Mouse (Mus musculus) heart, postnatal 10 days (tissue): Measurements from ENCODE around the gene Huwe1. TPM values are rescaled to one million over a fixed set of nuclear protein-coding genes. Genes with fewer than 3 reads are reported as not detected.
A peak's percentile ranks its signal among the peaks of the same experiment; 100 is the strongest.

Experiments
- DNase-seq, 2 experiments: peaks; one replicate each; pipeline ENCODE4 v3.0.0; 2021
- intact Hi-C: fragments of 180-260 bp; cut with DNase I; formaldehyde crosslinking; loops from one replicate; pipeline ENCODE4 v1.15.1; 2025
- total RNA-seq, 2 experiments: library from RNA; stranded (reverse); gene quantifications; 2 replicates each; pipeline ENCODE4 v1.2.3; 2021

Gene Huwe1
- 100 to 1,000 TPM; 166 to 196 TPM for total RNA-seq

DNA sequence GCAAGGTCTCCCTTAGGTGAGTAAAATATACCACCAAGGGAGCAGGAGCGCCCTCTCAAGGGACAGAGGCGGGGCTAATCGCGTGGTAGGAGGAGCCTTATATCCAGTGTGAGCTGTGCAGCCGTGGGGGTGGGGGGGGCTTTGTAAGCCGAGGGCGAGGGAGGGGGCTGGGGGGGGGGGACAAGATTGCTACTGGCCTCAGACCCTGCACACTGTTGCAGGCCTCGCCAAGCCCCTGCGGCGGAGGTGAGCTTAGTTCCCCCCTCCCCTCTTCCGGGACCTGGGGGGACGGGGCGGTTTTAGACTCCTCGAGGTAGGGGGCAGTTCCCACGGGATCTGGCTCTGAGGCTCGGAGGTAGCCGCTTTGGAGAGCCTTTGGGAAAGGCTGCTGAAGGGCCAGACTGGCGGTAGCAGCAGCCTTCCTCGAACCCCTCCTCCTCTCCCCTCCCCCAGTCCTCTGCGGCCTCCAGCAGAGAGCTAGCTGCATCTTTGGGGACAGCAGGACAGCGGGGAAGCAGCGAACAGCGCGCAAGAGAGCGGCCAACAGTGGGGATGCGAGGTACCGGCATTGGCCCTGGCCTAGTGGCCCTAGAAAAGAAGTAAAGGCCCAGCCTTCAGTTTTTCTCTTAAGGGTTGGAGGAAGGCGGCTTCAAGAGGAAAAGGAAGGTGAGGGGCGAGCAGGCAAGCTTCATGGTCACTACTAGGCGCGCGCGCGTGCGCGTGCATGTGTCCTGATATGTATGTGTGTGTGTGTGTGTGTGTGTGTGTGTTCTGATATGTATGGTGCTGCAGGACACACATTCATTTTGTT lies at the start of gene Huwe1:
Gene Huwe1 (plus strand): TSS at position 107 of the 811 bp plus-strand sequence.
- intact Hi-C loops = loop anchor here (5.0 kb wide), 1 partner anchor 279 kb away; the partner anchor contains the start of gene Phf8
- peak; percentile 65 to 72 for DNase-seq

GRCm38 (mm10) chrX:151780348-151780747 lies 20.3 kb upstream of the Huwe1 start:
- no peak for DNase-seq
- intact Hi-C loops = no loop called here

GRCm38 (mm10) chrX:151782939-151783338 lies 17.7 kb upstream of the Huwe1 start:
- intact Hi-C loops = no loop called here

DNA sequence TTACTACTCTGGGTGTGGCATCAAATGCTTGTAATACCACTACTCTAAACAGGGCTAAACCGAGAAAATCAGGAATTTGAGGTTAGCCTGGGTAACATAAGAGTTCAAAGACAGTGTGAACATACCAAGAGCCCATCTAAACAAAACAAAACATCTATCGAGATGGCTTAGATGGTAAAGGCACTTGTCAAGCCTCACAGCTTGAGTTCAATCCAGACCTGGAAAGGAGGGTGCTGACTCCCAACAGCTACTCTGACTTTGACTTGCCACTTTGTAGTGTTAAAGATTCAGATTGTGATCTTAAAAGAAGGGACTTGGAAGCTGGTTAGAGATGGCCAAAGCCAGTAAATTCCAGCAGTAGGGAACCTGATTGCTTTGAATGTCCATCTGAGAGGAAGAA lies 7.8 kb upstream of the Huwe1 start:
- intact Hi-C loops = no loop called here
- DNase-seq = no peak

More at GRCm38 (mm10) chrX:151782939-151783338, 17.7 kb upstream of the Huwe1 start:
- no peak for DNase-seq

GRCm38 (mm10) chrX:151797970-151798369 lies 2.6 kb upstream of the Huwe1 start:
- intact Hi-C loops = no loop called here
- DNase-seq = no peak

DNA sequence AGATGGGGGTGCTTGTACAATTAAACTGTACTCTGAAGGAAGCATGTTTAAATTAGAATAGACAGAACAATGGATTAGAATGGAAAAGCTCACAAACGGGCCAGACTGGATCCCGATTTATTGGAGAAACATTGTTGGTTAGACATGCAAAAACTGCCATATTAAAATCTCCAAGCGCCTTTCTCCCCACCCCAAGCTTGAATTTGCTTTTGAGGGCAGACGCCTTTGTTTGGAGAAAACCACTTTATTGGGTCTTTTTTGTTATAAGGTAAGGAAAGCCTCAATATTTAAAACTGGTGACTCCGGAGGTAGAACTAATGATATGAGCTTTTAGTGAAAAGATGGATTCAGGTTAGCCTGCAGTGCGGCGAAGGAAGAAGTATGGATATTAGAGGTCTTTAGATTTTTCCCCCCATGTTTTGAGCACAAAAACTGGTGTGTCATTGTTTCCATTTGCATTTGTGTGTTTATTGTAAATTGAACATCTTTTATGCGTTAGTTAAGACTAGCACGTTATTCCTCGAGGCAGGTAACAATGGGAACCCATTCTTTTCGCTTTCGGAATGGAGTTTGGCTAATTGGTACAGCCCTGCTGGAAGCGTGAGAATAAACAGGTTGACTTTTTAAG lies 1.8 kb downstream of the Huwe1 start:
- peak in 1 of 2 experiments; percentile 17 for DNase-seq
- intact Hi-C loops = loop anchor here (5.0 kb wide), 1 partner anchor 280 kb away; the partner anchor contains the start of gene Phf8

DNA sequence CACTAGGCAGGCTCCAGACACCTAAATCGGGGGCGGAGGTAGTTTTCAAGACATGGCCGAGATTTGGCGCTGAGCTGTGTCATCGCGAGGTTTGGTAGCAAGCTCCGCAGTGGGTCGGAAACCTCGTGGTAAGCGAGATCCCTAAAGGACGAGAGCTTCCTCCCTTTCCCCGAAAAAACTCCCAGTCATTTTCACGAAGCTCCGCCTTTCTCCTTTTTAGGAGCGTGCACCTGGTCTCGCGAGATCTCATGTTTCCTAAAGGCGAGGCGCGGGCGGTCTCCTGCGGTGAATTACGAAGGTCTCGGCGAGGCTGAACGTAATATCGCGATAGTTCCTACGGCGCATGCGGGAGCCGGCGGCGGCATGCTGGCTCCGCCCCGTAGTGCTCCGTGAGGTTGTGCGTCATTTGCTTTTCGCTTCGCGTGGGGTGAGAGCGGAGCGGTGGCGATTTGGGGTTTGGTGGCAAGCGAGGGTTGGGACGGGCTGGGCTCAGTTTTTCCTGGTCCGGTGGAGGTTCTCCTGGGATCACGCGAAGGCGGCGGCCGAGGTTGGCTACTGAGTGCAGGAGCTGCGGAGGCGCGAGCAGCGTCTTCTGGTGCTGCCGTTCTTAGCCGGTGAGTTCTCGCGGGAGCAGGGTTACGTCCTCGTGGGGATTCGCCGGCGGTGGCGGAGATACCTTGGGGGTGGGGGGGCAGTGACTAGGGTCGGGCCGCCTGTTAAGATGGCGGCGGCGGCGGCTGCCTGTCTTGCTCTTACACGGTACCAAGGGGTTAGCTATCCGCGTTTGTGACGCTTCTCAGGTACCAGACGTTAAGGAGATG lies 2.6 kb downstream of the Huwe1 start:
- DNase-seq = peak; percentile 94 to 95
- intact Hi-C loops = loop anchor here (5.0 kb wide), 1 partner anchor 281 kb away; the partner anchor contains the start of gene Phf8

GRCm38 (mm10) chrX:151803777-151804101 lies 3.1 kb downstream of the Huwe1 start:
- intact Hi-C loops = loop anchor here (5.0 kb wide), 1 partner anchor 281 kb away; the partner anchor contains the start of gene Phf8
- DNase-seq = peak; percentile 63 to 73

GRCm38 (mm10) chrX:151804388-151804787 lies 3.8 kb downstream of the Huwe1 start:
- no peak for DNase-seq

DNA sequence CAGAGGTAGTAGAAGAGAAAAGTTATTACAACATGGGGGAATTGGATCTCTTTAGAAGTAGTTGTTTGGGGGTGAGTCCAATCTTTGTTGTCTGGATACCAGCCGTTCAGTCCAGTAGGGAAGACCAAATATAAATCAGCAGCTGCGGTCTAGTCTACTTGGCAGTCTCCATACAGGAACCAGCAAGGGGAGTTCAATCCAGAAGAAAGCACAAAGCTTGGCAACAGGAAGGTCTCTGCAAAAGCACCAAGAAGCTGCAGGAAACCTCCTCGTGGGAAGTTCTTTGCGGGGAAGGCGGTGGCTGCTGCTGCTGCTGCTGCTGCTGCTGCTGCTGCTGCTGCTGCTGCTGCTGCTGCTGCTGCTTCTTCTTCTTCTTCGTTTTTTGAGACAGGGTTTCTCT lies 10.9 kb downstream of the Huwe1 start:
- intact Hi-C loops = no loop called here
- DNase-seq = peak; percentile 13 to 23

More at GRCm38 (mm10) chrX:151804388-151804787, 3.8 kb downstream of the Huwe1 start:
- intact Hi-C loops = loop anchor here (5.0 kb wide), 1 partner anchor 282 kb away; the partner anchor contains the start of gene Phf8

DNA sequence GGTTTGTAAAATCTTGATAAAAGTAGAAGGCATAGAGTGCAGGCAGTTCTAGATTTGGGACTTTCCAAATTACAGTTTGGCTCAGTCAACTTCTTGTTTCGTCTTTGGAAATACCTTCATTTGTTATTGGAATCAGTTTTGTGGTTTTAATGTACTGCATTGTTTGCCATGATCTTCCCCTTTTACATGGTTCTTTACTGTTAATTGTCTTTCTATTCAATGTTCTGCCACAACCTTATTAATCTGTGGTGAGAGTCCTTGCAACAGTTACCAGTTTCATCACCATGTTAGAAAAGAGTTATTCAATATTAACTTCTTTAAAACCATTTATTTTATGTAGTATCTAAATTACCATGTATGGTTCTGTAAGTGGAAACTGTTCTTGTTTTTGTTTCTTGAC lies 13.0 kb downstream of the Huwe1 start:
- intact Hi-C loops = no loop called here
- no peak for DNase-seq

- intact Hi-C loops = no loop called here
- DNase-seq = no peak
These were observed 17.1 kb downstream of the Huwe1 start for GRCm38 (mm10) chrX:151817712-151818111.

DNA sequence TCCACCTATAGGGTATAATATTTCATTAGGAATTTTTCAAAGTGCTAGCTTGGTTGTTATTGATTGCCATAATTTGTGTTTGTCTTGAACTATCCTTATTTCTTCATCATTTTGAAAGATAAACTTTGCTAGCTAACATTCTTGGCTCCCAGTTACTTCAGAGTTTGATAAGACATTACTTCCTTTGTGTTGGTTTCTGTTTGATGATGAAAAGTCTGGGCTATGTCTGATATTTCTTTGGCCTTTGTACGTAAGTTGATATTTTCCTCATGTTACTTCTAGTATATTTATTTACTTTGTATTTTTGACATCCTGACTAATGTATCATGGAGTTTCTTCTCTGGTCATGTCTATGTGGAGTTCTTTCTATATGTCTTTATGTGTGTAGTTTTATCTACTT lies 28.4 kb downstream of the Huwe1 start:
- no peak for DNase-seq
- intact Hi-C loops = no loop called here

GRCm38 (mm10) chrX:151831260-151831659 lies 30.7 kb downstream of the Huwe1 start:
- intact Hi-C loops = no loop called here
- no peak for DNase-seq

- intact Hi-C loops = no loop called here
- DNase-seq = no peak
These were observed 32.4 kb downstream of the Huwe1 start for GRCm38 (mm10) chrX:151832982-151833381.

GRCm38 (mm10) chrX:151859436-151859835 lies 58.8 kb downstream of the Huwe1 start:
- intact Hi-C loops = no loop called here

DNA sequence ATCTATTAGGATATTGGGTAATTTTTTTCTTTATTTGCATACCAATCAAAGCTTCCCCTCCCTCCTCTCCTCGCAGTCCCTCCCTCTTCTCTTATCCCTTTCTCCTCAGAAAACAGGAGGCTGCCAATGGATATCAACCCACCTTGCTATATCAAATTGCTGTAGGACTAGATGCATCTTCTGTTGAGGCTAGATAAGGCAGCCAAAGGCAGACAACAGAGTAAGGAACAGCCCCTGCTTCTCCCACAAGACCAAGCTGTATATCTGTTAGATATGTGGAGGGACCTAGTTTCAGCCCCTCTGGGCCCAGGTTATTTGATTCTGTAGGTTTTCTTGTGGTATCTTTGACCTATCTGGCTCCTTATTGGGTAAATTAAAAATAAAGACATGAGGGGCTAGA lies 110.1 kb downstream of the Huwe1 start:
- DNase-seq = no peak
- intact Hi-C loops = no loop called here

More at GRCm38 (mm10) chrX:151859436-151859835, 58.8 kb downstream of the Huwe1 start:
- peak in 1 of 2 experiments; percentile 1 for DNase-seq

- DNase-seq = no peak
- intact Hi-C loops = no loop called here
These were observed 111.7 kb downstream of the Huwe1 start for GRCm38 (mm10) chrX:151912267-151912666.

DNA sequence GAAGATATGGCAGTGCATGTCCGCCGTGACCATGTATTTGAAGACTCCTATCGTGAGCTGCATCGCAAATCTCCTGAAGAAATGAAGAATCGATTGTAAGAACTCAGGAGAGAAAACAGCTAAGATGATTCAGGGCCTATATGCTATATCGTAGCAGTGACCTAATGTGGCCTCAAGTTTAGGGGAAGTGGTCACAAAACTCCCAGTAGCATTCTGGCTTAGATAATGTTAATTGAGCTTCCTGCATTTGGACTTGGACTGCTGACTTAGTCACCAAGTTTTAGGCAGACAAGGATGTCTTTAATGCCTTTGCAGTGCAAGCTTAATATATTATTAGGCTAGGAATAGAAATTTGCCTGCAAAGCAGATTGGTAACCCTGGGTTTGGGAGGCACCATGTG lies 128.8 kb downstream of the Huwe1 start:
- no peak for DNase-seq

DNA sequence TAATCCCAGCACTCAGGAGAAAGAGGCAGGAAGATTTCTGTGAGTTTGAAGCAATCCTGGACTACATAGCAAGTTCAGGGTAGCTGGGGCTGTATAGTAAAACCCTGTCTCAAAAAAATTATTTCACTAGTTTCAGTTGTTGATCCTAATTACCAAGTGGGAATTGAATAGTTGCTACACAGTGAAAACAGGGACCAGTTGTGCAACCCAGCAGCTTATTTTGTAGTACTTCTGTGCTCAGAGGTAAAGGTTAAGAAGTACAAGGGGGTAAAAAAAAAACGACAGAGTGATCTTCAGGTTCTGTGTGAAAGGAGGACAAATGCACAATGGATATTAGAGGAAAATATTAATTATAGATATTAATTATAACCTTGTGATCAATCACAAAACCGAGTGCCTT lies 138.2 kb downstream of the Huwe1 start:
- intact Hi-C loops = no loop called here

More for the DNA sequence above, 128.8 kb downstream of the Huwe1 start:
- intact Hi-C loops = no loop called here

DNA sequence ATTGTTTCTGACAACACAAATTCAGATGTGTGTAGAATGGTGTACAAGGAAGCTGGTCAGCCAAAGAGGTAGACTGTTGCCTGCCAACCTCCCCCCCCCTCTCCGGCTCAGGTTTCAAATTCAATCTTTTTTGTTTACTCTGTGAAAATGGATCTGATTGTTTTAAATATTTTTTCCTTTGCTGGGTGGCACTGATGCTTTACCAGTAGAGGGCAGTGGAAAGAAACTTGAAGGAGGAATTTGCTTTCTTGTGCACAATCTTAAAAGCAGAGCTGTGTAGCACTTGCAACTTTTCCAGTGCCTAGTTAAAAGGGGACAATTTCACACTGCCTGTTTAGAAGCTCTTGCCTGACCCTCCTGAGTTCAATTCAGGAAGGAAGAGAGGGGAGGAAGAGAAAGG lies 146.4 kb downstream of the Huwe1 start:
- no peak for DNase-seq
- intact Hi-C loops = loop anchor here (10.0 kb wide), 2 partner anchors 198 to 408 kb away; partner anchors contain the start of gene Iqsec2

More for the DNA sequence above, 138.2 kb downstream of the Huwe1 start:
- no peak for DNase-seq
